Mouse (Mus musculus) thymus, postnatal 10 days (tissue): ENCODE measurements around the gene Plxnc1.

ENCODE experiments used
- DNase-seq, 2 experiments: peaks; one replicate each; pipeline ENCODE4 v3.0.0; 2021; ENCODE audit warnings: low spot score in 2 of 2

Plxnc1 gene

DNA sequence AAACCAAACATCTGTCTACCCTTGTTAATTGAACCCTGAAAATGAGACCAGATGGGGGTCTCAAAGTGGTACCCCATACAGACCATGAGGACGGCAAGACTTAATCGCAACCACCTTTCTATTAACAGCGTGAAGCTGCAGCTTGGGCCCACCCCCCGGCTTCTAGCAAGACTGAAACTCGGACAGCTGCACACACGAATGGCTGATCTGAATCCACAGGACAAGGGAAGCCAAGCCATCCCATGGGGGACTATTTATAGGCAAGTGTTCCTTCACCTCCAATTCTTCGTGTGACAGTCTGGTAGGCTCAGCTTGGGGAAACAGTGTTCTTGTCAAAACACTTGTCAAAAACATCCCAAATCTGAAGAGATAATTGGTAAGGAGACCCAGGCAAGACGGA is 24.1 kb downstream of the Plxnc1 start:
- DNase-seq = no peak

DNA sequence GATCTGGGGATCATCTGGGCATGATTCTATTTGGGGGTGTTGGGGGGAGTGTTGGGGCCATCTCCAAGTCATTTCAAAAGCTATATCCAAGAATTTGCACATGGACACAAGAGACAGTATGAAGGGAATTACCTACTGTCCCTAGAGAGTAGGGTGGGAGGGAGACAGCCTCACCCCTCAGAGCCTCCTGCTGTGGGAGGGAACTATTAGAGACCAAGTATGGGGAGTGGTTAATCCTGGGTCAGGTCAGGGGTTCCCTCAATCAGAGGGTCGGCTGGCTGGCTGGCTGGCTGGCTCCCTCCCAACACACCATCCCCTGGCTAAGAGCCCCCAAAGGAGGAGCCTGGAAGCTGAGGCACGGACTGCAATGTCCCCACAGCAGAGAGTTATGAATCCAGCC is 24.7 kb downstream of the Plxnc1 start:
- DNase-seq = no peak

DNA sequence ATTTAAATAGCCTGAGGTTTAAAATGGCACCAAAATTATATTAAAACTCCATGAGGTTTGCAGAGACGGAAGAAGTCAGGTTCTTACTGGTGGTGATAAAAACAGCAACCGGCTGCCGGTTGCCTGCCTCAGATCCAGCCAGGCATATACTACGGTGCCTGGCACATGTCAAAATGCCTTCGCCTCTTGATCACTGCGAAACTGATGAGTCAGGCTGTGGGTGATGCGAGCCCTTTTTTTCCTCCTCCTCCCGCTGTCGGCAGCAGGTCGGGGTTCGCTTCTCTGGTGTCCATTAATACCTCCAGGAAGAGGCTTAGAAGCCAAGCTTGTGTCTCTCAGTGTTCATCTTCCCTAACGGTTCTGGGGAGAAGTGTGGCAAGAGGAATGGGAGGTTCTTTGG is 25.1 kb downstream of the Plxnc1 start:
- DNase-seq = peak; percentile 50 to 52

DNA sequence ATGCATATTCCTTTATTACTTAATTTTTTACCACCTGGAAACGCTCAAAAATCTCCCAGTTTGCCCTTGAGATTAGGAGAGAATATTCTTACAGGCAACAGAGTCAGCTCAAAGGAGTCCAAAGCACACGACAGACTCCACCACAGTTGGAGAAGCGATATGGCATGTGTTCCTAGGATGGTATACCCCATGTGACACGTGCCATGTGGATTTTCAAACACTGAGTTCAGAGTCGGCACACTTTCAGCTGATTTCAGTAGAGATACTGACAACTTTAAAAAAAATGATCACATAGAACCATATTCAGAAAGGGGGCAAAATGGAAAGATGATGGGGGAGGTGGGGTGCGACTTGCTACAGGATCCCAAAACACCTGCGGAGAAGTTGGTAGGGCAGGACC is 26.0 kb downstream of the Plxnc1 start:
- DNase-seq = no peak

DNA sequence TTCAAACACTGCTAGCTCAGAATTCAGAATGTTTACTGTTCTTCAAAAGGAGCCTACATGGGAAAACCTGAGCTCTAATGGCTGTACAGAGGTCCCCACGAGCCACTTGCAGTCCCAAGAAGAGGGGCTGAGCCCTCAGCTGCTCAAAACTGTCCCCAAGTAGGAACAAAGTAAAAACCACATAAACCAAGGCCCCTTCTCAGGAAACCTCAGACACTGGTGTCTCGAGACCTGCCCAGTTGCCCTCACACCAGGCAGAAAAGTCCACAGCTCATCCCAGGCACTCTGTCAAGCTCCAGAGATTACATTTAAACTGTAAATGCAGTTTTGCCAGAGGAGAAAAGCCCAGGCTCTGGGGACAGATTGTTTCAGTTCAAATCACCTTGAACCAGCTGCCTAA is 26.6 kb downstream of the Plxnc1 start:
- no peak for DNase-seq

DNA sequence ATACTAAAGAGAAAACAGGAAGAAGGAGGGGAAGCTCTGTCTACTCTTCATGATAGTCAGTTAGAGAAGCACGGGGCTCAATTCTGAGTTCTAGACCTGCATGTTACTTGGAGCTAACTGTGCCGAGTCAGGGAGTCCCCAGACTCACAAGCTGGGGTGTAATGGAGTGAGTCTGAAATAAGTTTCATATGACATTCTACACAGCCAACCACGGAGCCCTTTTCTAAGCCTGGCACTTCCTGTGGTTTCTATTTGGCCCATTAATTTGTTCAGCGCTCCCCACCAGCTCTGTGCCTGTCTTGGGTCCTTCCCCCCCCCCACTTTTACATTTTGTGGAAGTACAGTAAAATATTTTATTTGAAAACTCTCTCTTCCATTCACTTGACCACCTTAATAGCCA is 27.3 kb downstream of the Plxnc1 start:
- no peak for DNase-seq

DNA sequence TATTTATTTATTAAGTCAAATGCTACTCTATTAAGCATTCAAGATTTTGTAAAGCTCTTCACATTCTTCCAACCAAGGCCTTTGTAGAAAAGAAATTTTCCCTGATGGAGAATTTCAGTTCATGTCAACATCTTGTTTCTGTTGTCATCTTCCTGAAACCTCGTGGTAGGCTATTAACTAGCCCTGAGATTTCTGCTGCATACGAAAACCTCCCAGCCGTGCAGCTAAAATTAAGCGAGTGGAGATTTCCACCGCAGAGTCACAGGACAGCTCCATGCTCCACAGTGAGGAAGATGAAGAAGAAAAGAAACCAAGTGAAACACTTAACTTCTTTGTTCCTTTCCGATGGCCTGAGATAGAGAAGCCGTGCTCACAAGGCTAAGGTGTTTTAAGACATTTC is 28.0 kb downstream of the Plxnc1 start:
- DNase-seq = no peak

DNA sequence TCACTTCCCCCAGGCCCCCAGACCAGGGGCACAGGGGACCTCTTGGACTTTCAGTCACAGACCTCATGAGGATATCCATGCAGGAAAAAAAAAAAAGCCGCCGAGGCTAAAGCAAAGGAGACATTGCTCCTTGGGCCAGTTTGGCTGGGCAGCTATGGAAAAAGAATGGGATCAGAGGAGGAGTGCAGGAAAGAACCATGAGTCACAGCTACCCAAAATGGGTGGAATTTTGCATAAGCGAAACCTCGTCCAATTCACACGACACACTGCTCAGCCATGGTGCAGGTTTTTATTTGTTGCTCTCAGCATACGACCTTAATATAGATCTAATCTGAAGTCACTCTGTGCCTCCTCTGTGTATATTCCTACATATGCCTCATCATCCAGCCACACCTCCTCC is 28.9 kb downstream of the Plxnc1 start:
- no peak for DNase-seq

DNA sequence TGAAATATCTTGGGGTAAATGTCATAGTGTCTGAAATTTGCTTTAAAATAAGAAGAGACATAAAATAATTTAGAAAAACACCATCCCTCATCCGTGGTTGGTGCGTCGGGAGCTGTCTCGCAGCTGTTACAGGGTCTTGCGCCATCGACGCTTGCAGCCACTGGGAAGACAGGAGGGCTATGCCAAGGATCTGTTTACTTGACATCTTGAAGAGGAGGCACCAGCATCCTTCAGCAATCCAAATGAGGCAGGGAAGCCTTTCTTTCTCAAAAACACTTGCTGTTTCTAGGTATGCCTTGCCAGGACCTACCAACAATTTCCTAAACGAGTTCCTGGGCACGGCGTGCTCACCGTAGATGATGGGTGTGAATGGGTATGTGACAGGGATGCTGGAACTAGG is 30.6 kb downstream of the Plxnc1 start:
- no peak for DNase-seq

DNA sequence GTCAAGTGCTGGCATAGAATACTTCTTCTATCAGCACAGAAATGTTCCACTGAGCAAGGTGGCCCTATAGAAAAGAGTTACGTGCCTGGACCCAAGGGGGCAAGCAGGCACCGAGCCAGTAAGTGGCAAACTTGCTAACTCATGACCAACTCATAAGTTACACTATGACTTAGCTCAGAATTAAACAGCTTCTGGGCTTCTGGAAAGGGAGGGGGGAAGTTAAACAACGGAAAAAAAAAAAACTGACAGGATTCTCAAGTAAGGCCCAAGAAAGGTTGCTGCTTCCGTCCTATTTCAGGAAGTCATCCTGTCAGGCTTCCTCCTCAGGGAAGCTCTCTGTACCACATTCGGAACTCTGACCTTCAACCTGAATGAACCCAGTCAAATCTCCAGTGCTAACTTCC is 31.3 kb downstream of the Plxnc1 start:
- DNase-seq = no peak

DNA sequence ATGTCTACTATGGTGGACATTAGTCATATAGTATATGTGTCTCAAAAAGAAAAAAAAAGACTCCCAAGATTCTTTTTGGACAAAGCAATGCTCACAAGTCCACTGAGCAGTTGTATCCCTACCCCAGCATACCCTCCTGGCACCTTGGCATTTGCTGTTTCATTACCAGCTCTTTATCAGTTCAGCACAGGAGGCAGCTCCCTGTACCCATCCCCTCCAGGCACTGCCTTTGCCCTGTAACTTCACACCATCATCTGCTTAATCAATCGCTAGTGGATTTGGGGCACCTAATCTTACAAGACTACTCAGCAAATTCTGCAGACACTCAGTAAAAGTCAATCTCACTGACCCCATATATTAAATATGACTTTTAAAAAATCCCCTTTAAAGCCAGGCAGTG is 32.1 kb downstream of the Plxnc1 start:
- DNase-seq = no peak

DNA sequence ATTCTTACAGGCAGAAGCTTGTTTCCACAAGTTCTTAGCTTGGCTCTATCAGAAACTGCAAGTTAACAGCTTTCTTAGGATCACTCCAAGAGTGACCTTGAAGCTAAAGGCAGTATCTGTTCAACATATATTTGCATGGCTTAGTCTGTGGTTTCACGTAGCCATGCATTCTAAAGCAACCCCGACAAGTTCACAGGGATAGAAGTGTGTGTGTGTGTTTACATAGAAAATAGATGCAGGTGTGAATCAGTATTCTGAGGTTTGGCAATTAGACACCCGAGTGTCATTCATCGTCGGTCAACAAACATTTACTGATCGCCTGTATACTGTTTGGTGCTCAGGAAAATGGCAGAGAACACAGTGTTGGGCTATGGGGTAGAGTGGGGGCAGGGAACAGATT is 33.5 kb downstream of the Plxnc1 start:
- no peak for DNase-seq

DNA sequence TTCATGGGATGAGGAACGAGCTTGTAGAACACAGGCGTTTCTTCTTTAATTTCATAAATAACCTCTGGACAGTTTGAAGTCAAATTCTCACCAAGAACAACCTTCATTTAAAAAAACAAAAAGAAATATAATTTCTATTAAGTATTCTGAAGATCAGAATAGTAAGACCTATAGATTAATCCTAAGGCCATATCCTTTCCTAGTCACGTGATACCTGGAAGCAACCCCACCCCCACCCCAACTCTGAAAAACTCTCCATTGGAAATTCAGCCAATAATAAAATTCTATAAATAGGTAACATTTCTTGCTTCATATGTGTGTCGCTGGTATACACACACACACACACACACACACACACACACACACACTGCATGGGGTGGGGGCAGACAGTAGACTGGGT is 34.1 kb downstream of the Plxnc1 start:
- no peak for DNase-seq

DNA sequence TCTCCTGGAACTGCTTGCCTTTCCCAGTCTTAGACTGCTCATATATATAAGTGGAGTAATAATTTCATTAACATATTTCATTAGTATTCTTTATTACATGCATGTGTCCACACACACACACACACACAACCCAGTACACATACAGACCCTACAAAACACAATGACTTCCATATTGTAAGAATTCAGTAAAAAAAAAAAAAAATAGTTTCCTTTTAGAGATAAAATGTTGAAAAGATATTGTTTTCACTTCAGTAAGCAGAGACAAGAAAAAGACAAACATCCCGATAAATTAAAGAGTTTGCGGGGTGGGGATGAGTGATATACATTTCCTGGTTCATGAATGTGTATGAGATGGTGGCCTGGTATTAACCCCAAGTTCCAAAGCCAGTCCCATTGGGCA is 34.8 kb downstream of the Plxnc1 start:
- DNase-seq = no peak

DNA sequence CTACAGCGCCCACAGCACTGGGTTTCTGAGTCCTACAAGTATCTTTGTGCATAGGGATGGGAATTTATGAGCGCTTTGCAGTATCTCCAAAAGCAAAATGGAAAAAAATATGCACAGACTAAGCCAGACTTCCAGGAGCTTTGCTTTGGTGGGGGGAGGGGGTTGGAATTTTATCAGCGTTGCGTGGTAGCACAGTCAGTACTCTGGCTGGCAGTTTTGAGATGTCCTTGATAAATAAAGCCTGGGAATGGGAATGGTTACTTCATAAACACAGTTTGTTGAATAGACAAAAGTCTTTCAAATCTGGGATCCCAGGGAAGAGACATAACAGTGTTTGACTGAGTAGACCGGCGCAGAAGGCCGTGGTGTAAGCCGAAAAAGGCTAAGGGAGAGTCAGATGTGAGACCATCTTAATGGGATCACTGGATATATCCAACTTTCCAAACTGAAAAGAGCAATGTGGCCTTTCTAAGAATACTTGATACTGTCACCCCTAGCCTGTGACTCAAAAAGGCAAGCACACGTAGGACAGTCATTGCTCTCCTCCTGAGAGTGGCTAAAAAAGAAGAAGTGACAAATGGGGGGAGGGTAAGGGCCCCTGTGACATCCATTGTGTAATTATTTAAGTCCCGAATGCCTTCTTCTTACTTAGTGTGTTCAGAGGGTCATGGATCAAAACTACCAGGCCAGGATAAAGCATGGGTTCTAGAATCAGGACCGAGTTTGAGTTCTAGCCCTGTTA is 35.5 kb downstream of the Plxnc1 start:
- no peak for DNase-seq

DNA sequence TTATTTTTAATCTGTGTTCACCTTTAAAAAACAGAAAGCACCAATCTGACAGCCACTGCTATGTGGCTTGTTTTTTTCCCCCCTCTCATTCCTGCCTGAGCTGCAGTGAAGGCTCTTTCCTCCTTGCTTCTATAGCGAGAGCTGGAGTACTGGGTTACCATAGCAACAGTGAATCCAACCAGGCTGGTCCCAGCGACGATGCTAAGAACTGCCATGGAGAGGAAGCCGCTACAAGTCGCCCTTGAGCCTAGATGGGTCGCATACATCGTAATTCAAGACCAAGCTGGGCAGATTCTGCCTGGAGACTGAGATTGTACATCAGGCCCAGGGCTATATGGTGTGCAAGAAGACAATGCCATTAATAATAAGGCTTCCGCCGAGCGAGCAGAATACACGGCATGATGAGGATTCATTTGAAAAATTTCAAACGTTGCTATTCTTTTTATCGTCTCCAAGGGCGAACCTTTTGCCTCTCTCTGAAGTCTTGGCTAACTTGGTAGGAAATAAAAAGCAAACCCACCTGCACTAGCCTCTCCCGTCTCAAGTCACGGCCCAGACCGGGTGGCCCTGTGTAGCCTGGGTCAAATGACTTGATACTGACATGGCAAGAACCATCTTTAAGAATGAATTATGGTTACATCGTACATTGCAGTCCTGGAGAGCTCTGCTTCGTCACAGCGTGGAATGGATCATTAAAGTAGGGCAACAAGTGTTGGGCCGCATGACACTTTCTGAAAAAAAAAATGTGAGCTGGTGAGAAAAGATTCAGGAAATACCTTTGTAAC is 38.8 kb downstream of the Plxnc1 start:
- no peak for DNase-seq

DNA sequence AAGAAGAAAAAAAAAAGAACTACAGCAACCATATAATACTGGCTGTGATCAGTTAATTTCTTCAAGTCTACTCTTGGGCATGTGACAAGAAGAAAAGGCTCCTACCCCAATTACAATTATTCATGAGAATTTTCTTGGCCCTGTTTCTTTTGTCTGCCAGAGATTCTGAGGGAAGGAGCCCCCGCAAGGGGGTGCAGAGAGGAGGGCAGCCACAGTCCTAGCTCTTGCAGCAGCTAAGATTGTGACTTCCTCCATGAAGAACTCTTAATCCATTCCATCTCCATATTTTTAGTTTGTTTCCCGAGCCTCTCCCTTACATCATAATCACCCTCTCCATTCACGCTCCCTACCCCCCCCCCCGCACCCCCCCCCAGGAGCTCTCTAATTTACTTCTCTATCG is 39.4 kb downstream of the Plxnc1 start:
- DNase-seq = no peak

DNA sequence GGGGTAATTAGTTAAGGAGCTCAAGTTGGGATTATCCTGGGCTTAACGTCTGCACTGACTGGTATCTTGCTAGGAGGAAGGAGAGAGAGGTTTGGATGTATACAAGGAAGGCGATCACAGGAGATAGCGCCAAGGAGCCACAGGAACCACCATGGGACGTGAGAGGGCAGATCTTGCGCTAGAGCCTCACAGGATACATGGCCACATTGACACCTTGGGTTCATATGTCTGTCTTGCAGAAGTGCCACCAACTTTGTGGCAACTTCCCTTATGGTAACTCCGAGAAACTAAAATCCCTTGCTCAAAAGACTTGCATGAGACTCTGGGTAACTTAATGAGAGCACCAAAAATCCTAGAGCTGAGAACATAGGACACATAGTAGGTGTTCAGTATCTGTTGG is 47.7 kb downstream of the Plxnc1 start:
- no peak for DNase-seq

DNA sequence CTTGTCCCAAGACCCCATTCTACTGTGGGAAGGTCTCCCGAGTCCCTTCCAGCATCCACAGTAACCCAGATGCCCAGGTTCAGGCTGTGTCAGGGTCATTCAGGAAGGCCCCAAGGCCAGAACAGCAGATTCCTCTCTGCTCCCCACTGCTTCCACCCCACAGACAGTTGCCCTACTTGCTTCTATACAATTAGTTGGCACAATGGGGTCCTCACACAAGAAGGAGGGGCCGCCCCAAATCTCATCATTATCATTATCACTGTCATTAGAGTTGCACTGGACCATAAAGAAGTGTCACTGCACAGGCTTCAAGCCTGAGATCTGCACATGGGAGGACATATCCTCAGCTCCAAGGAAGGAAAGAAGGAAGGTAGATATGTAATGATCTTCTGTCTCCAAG is 48.3 kb downstream of the Plxnc1 start:
- no peak for DNase-seq

DNA sequence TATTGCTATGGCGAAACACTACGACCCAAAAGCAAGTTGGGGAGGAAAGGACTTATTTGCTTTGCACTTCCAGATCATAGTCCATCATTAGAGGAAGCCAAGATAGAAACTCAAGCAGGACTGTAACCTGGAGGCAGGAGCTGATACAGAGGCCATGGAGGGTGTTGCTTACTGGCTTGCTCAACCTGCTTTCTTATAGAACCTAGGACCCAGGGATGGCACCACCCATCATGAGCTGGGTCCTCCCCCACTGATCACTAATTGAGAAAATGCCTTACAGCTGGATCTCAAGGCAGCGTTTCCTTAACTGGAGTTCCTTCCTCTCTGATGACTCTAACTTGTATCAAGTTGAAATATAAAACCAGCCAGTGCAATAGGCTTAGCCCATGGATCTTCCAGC is 48.8 kb downstream of the Plxnc1 start:
- no peak for DNase-seq

DNA sequence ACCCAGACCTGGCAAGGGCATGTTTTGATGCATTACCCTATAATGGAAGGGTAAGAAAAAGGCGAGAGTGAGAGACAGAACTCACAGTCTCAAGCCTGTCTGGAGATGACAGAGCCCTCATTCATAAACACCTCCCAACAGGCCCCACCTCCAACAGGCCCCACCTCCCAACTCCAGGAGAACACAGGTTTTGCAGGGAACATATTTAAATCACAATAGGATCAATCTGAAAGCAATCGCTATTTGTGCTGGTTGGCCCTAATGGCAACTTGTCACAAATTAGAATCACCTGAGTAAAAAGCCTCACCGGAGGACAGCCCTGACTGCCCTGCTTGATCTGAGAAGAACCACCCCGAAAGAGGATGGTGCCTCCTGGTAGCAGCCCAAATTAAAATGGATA is 54.9 kb downstream of the Plxnc1 start:
- DNase-seq = no peak

DNA sequence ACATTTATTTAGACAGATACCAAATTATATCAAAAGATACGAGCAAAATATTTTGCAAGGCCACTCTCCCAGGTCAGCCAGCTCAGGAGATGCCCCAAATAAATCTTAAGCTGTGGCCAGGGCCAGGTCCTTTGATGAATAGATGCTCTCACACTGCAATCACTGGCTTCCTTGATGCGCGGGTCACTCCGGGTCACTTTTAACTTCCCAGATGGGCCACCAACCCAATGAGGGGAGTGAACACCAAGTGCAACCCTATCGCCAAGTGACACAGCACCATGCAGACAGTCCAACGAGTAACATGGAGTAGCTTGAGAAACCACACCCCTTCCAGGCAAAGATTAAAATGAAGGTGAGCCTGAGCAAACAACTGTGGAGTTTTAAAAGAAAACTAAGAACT is 61.4 kb downstream of the Plxnc1 start:
- no peak for DNase-seq

DNA sequence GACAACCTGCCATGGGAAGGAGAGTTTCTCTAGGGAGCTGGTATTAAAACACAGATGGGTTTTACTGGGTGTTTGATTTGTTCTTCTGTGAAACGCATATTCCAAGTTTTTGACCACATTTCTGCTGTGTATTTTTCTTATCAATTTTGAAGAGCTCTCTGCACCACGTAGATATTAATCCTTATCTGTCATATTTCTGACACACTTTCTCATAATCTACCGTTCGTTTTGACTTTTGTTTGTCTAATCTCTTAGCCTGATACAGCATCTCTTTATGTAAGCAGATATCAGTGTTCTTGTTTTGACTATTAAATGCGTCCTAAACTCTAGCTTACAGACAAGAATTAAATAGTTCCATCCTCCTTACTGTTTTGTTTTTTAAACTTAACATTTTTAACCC is 73.1 kb downstream of the Plxnc1 start:
- DNase-seq = no peak

DNA sequence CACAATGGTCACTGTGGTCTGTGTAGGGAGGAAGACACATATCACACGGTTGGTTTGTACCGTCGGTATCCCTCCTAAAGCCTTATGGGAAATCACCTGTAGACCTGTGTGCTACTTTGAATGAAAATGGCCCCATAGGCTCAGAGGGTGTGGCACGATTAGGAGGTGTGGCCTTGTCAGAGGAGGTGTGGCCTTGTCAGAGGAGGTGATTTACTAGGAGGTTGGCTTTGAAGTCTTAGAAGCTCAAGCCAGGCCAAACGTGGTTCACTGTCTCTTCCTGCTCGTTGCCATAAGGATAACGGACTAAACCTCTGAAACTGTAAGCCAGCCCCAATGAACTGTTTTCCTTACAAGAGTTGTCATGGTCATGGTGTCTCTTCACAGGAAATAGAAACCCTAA is 73.5 kb downstream of the Plxnc1 start:
- no peak for DNase-seq
